Mouse (Mus musculus) forebrain, embryonic 16.5 days (tissue): ENCODE measurements around the gene Tmem107. TPM values are rescaled to one million over a fixed set of nuclear protein-coding genes. Genes with fewer than 3 reads are reported as not detected.

Experiments
- ATAC-seq: fragments of 200-750 bp; cut with Nextera tagmentation; 2 replicates; pipeline ENCODE4 v1.8.0; 2017; ENCODE audit warnings: mild to moderate bottlenecking, moderate library complexity
- H3K27ac ChIP-seq: fragments of 300-500 bp; sonication (generic); 2 replicates; pipeline ENCODE4 v1.5.1; 2014; ENCODE audit warnings: low read length, control low read depth
- H3K27me3 ChIP-seq: fragments of 300-500 bp; sonication (generic); replicated peaks from 2 replicates; pipeline ENCODE4 v1.6.1; 2014; ENCODE audit warnings: low read length; ENCODE audit not compliant: control insufficient read depth, insufficient read depth
- H3K36me3 ChIP-seq: fragments of 300-500 bp; sonication (generic); 2 replicates; pipeline ENCODE4 v1.6.1; 2014; ENCODE audit not compliant: control insufficient read depth, insufficient read depth
- H3K4me1 ChIP-seq: fragments of 300-500 bp; sonication (generic); replicated peaks from 2 replicates; pipeline ENCODE4 v1.6.1; 2014; ENCODE audit warnings: low read length; ENCODE audit not compliant: control insufficient read depth, insufficient read depth
- H3K4me2 ChIP-seq: fragments of 300-500 bp; sonication (generic); 2 replicates; pipeline ENCODE4 v1.6.1; 2014; ENCODE audit warnings: mild to moderate bottlenecking, low read length, control low read depth
- H3K4me3 ChIP-seq: fragments of 300-500 bp; sonication (generic); replicated peaks from 2 replicates; pipeline ENCODE4 v1.5.1; 2014; ENCODE audit warnings: mild to moderate bottlenecking, low read length, control low read depth
- H3K9ac ChIP-seq: fragments of 300-500 bp; sonication (generic); replicated peaks from 2 replicates; pipeline ENCODE4 v1.6.1; 2014; ENCODE audit warnings: low read depth, low read length, control low read depth
- H3K9me3 ChIP-seq: fragments of 300-500 bp; sonication (generic); 2 replicates; pipeline ENCODE4 v1.6.1; 2016; ENCODE audit warnings: low read length; ENCODE audit not compliant: control insufficient read depth
- WGBS: fragments of 180-500 bp; shearing (Covaris S2); extraction: QIAGEN DNeasy Blood & Tissue Kit; methylation state at CpG from one replicate; pipeline ENCODE4 v1.1.7; 2014; 5-methylcytosine and 5-hydroxymethylcytosine counted together
- polyA plus RNA-seq: library from polyadenylated mRNA; unstranded; fragments of >200 nt; fragmentation: Nextera tagmentation; extraction: Ambion mirVana; gene quantifications from 2 replicates; pipeline ENCODE4 v1.2.1, GENCODE M21; 2015

Tmem107 gene
- polyA plus RNA-seq, 1 experiment from 2014 or later = 48.4 TPM

GRCm38 (mm10) chr11:69114621-69115020, 44.0 kb downstream of the Tmem107 start:
- Histone ChIP-seq H3K9me3 (no peaks in the 10 kb centered on the region), H3K27me3 (no peaks in the 10 kb centered on the region), H3K4me2 (no peak overlapping the region), H3K9ac (no peak overlapping the region), H3K4me3 (no peak overlapping the region), H3K4me1 (peaks cover 15% of the 10 kb centered on the region), H3K36me3 (no peaks in the 10 kb centered on the region), H3K27ac (no peak overlapping the region)
- 79% methylated on average over 3 of the region's 3 CpGs for WGBS
- ATAC-seq = no peak

- Histone ChIP-seq H3K4me3 (no peak overlapping the region), H3K4me1 (peaks cover 30% of the 10 kb centered on the region), H3K27ac (no peak overlapping the region), H3K36me3 (no peaks in the 10 kb centered on the region), H3K9ac (no peak overlapping the region), H3K4me2 (peak overlapping the region; percentile 93), H3K27me3 (peaks cover 3% of the 10 kb centered on the region; the same call in 1 of the 2 replicates), H3K9me3 (no peaks in the 10 kb centered on the region)
- WGBS = 61% methylated on average over 5 of the region's 5 CpGs
- ATAC-seq = no peak
Measured at GRCm38 (mm10) chr11:69116843-69117242, 46.2 kb downstream of the Tmem107 start.

DNA sequence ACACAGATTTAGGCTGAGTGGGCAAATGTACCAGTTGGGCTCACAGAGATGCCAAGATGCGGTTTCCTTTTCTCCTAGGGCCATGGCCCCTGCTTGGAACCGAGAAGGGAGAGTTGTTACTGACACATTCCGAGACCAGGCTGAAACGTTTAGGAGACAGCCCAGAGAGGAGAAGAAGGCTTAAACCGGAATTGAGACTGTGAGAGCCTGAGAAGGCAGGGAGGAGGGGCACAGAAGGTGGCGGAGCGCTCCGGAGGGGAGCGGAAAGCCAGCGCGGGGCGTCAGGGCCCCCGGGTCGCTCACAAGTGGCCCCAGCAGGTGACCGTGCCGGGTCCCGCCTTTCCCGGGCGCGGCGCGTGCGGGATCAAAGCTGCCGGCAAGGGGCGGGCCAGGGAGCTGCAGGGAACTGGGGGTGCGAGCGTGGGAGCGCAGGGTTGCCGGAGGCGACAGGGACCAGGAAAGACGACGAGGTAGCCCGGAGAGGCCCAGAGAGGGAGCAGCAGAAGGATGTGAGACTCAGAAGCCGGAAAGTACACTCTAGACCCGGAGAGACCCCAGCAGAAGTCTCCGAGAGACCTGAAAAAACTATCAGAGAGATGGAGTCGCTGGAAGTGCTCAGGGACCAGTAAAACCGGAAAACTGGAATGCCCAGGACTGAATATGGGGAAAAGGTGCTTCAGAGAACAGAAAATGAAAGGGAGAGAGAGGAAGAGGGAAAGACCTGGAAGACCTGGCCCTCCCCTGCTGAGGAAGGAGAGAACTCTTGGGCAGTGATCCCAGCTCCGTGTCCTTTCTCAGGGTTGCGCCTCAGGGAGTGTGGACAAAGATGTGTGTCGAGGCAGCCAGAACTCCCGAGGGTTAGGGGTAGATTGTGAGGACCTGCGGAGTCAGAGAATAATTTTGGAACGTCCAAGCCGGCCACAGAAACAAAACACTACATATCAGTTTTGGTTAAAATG, 47.4 kb downstream of the Tmem107 start:
- 0 out of 2 replicates have a peak, but pooled peaks have one; percentile 1 for ATAC-seq
- Histone ChIP-seq H3K9ac (peak overlapping the region; percentile 68), H3K4me1 (peaks cover 31% of the 10 kb centered on the region), H3K9me3 (no peaks in the 10 kb centered on the region), H3K27me3 (peaks cover 3% of the 10 kb centered on the region; the same call in 1 of the 2 replicates), H3K4me3 (peak overlapping the region; percentile 77), H3K27ac (peak overlapping the region; percentile 69), H3K36me3 (no peaks in the 10 kb centered on the region), H3K4me2 (peak overlapping the region; percentile 93)
- WGBS = 0% methylated on average over 45 of the region's 45 CpGs

DNA sequence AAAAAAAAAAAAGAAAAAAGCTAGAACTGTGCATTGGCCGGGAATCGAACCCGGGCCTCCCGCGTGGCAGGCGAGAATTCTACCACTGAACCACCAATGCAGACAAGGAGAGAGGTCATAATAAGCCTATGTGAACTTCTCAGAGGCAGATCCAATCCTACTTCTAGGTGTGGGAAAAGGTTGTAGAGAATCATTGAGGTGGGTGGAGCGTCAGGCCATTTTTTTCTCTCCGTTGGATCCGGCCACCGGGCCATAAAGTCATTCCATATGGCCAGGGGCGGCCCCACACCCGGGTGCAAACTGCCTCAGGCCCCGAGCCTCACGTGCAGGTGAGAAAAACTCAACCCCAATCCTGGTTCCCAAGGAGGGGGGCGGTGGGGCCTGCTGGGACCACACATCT, 48.2 kb downstream of the Tmem107 start:
- Histone ChIP-seq H3K27ac (no peak overlapping the region), H3K9ac (no peak overlapping the region), H3K4me1 (peaks cover 32% of the 10 kb centered on the region), H3K36me3 (no peaks in the 10 kb centered on the region), H3K9me3 (no peaks in the 10 kb centered on the region), H3K4me2 (peak overlapping the region; percentile 93), H3K4me3 (peak overlapping the region; percentile 77), H3K27me3 (peaks cover 3% of the 10 kb centered on the region; the same call in 1 of the 2 replicates)
- 1% methylated on average over 15 of the region's 15 CpGs for WGBS
- peak; percentile 22 for ATAC-seq

DNA sequence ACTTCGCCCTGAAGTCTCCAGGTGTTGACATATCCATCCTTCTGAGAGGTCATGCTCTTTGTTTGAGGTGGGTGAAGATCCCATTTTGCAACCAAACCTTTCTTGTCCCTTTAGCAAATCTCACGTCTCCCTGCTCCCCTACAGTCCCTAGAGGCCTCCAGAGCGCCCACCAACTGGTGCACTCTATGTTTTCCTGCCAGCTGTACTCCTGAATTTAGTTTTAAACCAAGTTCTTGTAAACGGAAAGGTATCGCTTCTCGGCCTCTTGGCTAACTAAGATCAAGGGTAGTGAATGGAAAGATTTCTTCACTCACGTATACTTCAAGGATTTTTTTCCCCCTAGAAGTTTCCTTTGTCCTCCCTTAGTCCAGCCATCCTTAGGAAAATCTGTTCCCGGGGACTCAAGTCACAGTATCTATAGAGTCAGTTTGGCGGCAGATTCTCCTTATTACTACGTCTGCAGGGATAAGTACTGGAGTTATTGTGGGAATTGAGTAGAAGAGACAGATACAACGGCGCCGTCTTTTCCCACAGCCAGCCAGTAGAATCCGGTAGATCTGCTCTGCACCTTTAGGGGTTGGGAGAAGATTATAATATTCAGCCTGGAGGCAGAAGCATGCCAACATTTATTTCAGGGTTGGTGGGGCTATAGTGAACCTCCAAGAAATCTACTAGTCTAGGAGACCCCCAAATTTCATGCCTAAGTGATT, 49.0 kb downstream of the Tmem107 start:
- no peaks in the 10 kb centered on the region for H3K9me3 ChIP-seq
- WGBS = 36% methylated on average over 14 of the region's 14 CpGs
- H3K27me3 ChIP-seq = peaks cover 3% of the 10 kb centered on the region; the same call in 1 of the 2 replicates
- peak overlapping the region; percentile 80 for H3K4me3 ChIP-seq
- no peak overlapping the region for H3K27ac ChIP-seq
- peaks cover 32% of the 10 kb centered on the region for H3K4me1 ChIP-seq
- no peaks in the 10 kb centered on the region for H3K36me3 ChIP-seq
- H3K4me2 ChIP-seq = peak overlapping the region; percentile 76
- H3K9ac ChIP-seq = no peak overlapping the region
- no peak for ATAC-seq

- no peaks in the 10 kb centered on the region for H3K9me3 ChIP-seq
- 4% methylated on average over 27 of the region's 27 CpGs for WGBS
Measured at GRCm38 (mm10) chr11:69120221-69121000, 49.8 kb downstream of the Tmem107 start, which contains the start of gene Hes7. Hes7 (plus strand) TSS chr11:69120404.

GRCm38 (mm10) chr11:69121001-69121740, 50.6 kb downstream of the Tmem107 start:
- WGBS = 1% methylated on average over 32 of the region's 33 CpGs
- H3K4me3 ChIP-seq = peak overlapping the region; percentile 80
- H3K27me3 ChIP-seq = peaks cover 3% of the 10 kb centered on the region; the same call in 1 of the 2 replicates
- H3K4me2 ChIP-seq = peak overlapping the region; percentile 76
- H3K27ac ChIP-seq = no peak overlapping the region
- H3K36me3 ChIP-seq = no peaks in the 10 kb centered on the region
- H3K4me1 ChIP-seq = peaks cover 38% of the 10 kb centered on the region
- ATAC-seq = no peak
- H3K9ac ChIP-seq = peak overlapping the region; percentile 74
- H3K9me3 ChIP-seq = no peaks in the 10 kb centered on the region

More at GRCm38 (mm10) chr11:69120221-69121000, 49.8 kb downstream of the Tmem107 start, which contains the start of gene Hes7:
- H3K27me3 ChIP-seq = peaks cover 3% of the 10 kb centered on the region; the same call in 1 of the 2 replicates
- H3K4me2 ChIP-seq = peak within 1 kb of the TSS; percentile 76
- no peak for ATAC-seq
- peaks cover 32% of the 10 kb centered on the region for H3K4me1 ChIP-seq
- peak within 1 kb of the TSS; percentile 80 for H3K4me3 ChIP-seq
- no peak within 1 kb of the TSS for H3K27ac ChIP-seq
- H3K9ac ChIP-seq = peak within 1 kb of the TSS; percentile 74
- no peaks in the 10 kb centered on the region for H3K36me3 ChIP-seq

DNA sequence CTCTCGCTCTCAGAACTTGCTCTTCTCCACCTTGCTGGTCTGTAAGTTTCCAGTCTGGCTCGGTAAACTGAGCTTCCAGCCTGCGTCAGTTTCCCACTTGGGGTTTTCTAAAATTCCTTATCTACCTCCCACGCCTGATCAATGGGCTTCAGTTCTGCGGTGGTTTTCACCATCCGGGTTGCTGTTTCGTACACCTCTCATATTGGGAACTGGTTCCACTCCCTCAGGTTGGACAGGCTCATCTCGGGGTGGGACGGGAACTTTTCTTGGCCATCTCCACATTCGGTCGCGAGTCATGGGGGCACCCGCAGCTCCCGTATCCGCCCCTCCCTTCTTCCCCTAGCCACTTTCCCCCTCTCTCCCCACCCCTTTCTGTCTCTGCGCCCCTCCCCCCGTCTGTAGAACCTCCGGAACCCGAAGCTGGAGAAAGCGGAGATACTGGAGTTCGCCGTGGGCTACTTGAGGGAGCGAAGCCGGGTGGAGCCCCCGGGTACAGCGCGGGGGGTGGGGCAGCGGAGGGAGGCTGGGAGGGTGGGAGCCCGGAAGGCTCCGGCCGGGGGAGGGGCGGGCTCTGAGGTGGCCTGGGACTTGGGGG, 51.2 kb downstream of the Tmem107 start:
- H3K27me3 ChIP-seq = peaks cover 3% of the 10 kb centered on the region; the same call in 1 of the 2 replicates
- H3K4me1 ChIP-seq = peaks cover 42% of the 10 kb centered on the region
- no peaks in the 10 kb centered on the region for H3K36me3 ChIP-seq
- no peaks in the 10 kb centered on the region for H3K9me3 ChIP-seq
- no peak for ATAC-seq
- peak overlapping the region; percentile 80 for H3K4me3 ChIP-seq
- H3K27ac ChIP-seq = no peak overlapping the region; the same call in 1 of the 2 replicates
- peak overlapping the region; percentile 76 for H3K4me2 ChIP-seq
- H3K9ac ChIP-seq = peak overlapping the region; percentile 74
- under 1% methylated on average over 28 of the region's 32 CpGs for WGBS
